Mouse (Mus musculus) spleen, embryonic (tissue): ENCODE data around the gene Ubtd1.

Source experiments
- CTCF ChIA-PET: fragments of 350-600 bp; sonication (Branson Sonifier 250); formaldehyde crosslinking; loops from one replicate; lab custom pipeline; 2022; lab: Charles Lee

Gene Ubtd1

GRCm38 (mm10) chr19:41993484-41993883, 11.9 kb downstream of the Ubtd1 start:
- CTCF ChIA-PET = no interaction called here

- CTCF ChIA-PET = no interaction called here
These were observed 12.5 kb downstream of the Ubtd1 start for GRCm38 (mm10) chr19:41994023-41994422.

- CTCF ChIA-PET = no interaction called here
These were observed 13.9 kb downstream of the Ubtd1 start for GRCm38 (mm10) chr19:41995483-41995882.

GRCm38 (mm10) chr19:41997090-41997489, 15.5 kb downstream of the Ubtd1 start:
- CTCF ChIA-PET = no interaction called here

- CTCF ChIA-PET = no interaction called here
These were observed 17.4 kb downstream of the Ubtd1 start for GRCm38 (mm10) chr19:41998770-41999548.

GRCm38 (mm10) chr19:41999688-42000283, 18.2 kb downstream of the Ubtd1 start:
- CTCF ChIA-PET = no interaction called here

- CTCF ChIA-PET = no interaction called here
These were observed 18.9 kb downstream of the Ubtd1 start for GRCm38 (mm10) chr19:42000446-42000958.

GRCm38 (mm10) chr19:42001253-42001980, 19.9 kb downstream of the Ubtd1 start:
- CTCF ChIA-PET = no interaction called here

- CTCF ChIA-PET = no interaction called here
These were observed 22.7 kb downstream of the Ubtd1 start for GRCm38 (mm10) chr19:42004258-42004657.

- CTCF ChIA-PET = interaction anchor here (0.6 to 0.7 kb wide), 2 partner anchors 37 to 159 kb away, joined by 4 to 6 read pairs; no protein-coding TSS in a partner anchor
These were observed 24.1 kb downstream of the Ubtd1 start for GRCm38 (mm10) chr19:42005616-42006015.

GRCm38 (mm10) chr19:42006568-42006967, 25.0 kb downstream of the Ubtd1 start:
- CTCF ChIA-PET = no interaction called here

GRCm38 (mm10) chr19:42008586-42008985, 27.0 kb downstream of the Ubtd1 start:
- CTCF ChIA-PET = interaction anchor here (0.7 kb wide), 1 partner anchor 17 kb away, joined by 4 read pairs; no protein-coding TSS in a partner anchor

- CTCF ChIA-PET = no interaction called here
These were observed 27.5 kb downstream of the Ubtd1 start for GRCm38 (mm10) chr19:42009067-42009466.

- CTCF ChIA-PET = no interaction called here
These were observed 28.9 kb downstream of the Ubtd1 start for GRCm38 (mm10) chr19:42010436-42010835.

GRCm38 (mm10) chr19:42011123-42011522, 29.6 kb downstream of the Ubtd1 start:
- CTCF ChIA-PET = interaction anchor here (0.5 kb wide), 1 partner anchor 19 kb away, joined by 18 read pairs; no protein-coding TSS in a partner anchor

GRCm38 (mm10) chr19:42014231-42014825, 32.8 kb downstream of the Ubtd1 start:
- CTCF ChIA-PET = interaction anchor here (0.7 kb wide), 1 partner anchor 360 kb away, joined by 3 read pairs; no protein-coding TSS in a partner anchor

- CTCF ChIA-PET = no interaction called here
These were observed 33.4 kb downstream of the Ubtd1 start for GRCm38 (mm10) chr19:42015001-42015400.

GRCm38 (mm10) chr19:42016251-42016650, 34.7 kb downstream of the Ubtd1 start:
- CTCF ChIA-PET = no interaction called here

GRCm38 (mm10) chr19:42016840-42017239, 35.3 kb downstream of the Ubtd1 start:
- CTCF ChIA-PET = no interaction called here

GRCm38 (mm10) chr19:42017399-42018247, 36.1 kb downstream of the Ubtd1 start:
- CTCF ChIA-PET = no interaction called here
